In the genomic region with DNA sequence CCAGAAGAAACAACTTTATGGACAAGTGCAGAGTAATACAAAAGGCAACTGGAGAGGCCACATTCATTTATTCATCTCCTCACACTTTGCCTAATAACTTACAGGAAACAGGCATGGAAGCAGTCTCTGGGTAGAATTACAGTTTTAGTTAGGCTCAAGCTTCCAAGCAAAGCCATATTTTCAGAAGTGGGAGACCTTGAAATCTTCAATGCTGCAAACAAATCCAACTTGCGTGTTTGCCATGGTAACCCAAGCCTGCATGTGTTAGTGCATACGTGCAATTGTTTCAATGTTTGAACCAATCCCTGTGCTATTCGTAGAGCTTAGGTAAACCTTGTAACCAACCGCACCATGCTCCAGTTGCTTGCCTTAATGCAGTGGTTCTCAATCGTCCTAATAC, we compare ENCODE assay signal across 7 mouse cellular contexts.
DNase-seq lines count a peak whose midpoint lies in the region; ATAC-seq lines count a peak whose summit lies in the region.

No protein-coding gene starts in this region.

- no peaks in the 10 kb centered on the region for H3K36me3 ChIP-seq in lung, embryonic 15.5 days
- H3K36me3 ChIP-seq in embryonic facial prominence, embryonic 15.5 days: no peaks in the 10 kb centered on the region

- H3K9me3 ChIP-seq in lung, embryonic 15.5 days: no peaks in the 10 kb centered on the region
- H3K9me3 ChIP-seq in embryonic facial prominence, embryonic 15.5 days (replicated peaks): no peaks in the 10 kb centered on the region

- peaks cover 12% of the 10 kb centered on the region for H3K4me1 ChIP-seq in lung, embryonic 15.5 days
- peaks cover 10% of the 10 kb centered on the region; the same call in 1 of the 2 replicates for H3K4me1 ChIP-seq in embryonic facial prominence, embryonic 15.5 days

- peak overlapping the region; percentile 61 for H3K4me3 ChIP-seq in lung, embryonic 15.5 days
- peak overlapping the region; percentile 63 for H3K4me3 ChIP-seq in embryonic facial prominence, embryonic 15.5 days (replicated peaks)

- no peaks in the 10 kb centered on the region for H3K27me3 ChIP-seq in lung, embryonic 15.5 days
- H3K27me3 ChIP-seq in embryonic facial prominence, embryonic 15.5 days: no peaks in the 10 kb centered on the region

- H3K4me2 ChIP-seq in lung, embryonic 15.5 days: peak overlapping the region; percentile 53
- H3K4me2 ChIP-seq in embryonic facial prominence, embryonic 15.5 days (replicated peaks): peak overlapping the region; percentile 53

- peak overlapping the region; percentile 42 for H3K9ac ChIP-seq in lung, embryonic 15.5 days
- H3K9ac ChIP-seq in embryonic facial prominence, embryonic 15.5 days: peak overlapping the region; percentile 42

- H3K27ac ChIP-seq in lung, embryonic 15.5 days: peak overlapping the region; percentile 48; the same call in 1 of the 2 replicates
- peak overlapping the region; percentile 71 for H3K27ac ChIP-seq in embryonic facial prominence, embryonic 15.5 days (replicated peaks)

- no peak for ATAC-seq in lung, embryonic 15.5 days (ENCODE audit: borderline replicate concordance, extremely low read depth, low FRiP score, low TSS enrichment)
- ATAC-seq in embryonic facial prominence, embryonic 15.5 days (ENCODE audit: insufficient number of reproducible peaks, low FRiP score, low TSS enrichment, low read depth): no peak

- no peak for DNase-seq in lung, postnatal 36 days
- peak; percentile 4 for DNase-seq in large intestine, adult 2 months (ENCODE audit: low read depth, low spot score)
- peak; percentile 15 for DNase-seq in neural tube, embryonic 10.5 days (ENCODE audit: extremely low spot score, low spot score)
- no peak for DNase-seq in urinary bladder, postnatal 36 days (ENCODE audit: low spot score in 2 of 2)
- DNase-seq in kidney, postnatal 14 days: no peak

- WGBS in lung, embryonic 15.5 days: 26% methylated on average over 5 of the region's 5 CpGs
- WGBS in embryonic facial prominence, embryonic 15.5 days: 17% methylated on average over 5 of the region's 5 CpGs
- WGBS in large intestine, adult 2 months: 11% methylated on average over 5 of the region's 5 CpGs

Comparison
In these comparisons a context has a peak if more than half of its experiments do, and no peak if none do; other contexts are left out.
1. DNase-seq: peak in large intestine, adult 2 months (single experiment) and neural tube, embryonic 10.5 days (single experiment); none in lung, postnatal 36 days (single experiment), urinary bladder, postnatal 36 days (0 of 2) and kidney, postnatal 14 days (single experiment).